Mouse (Mus musculus) frontal cortex, postnatal 10 days (tissue): ENCODE data around the gene Psmg1.
"Not testable (repeated sequence)": the region's sequence is repeated elsewhere in the genome, so short reads cannot be mapped to it uniquely, and the experiment has no call there.

Experiments
- DNase-seq, 2 experiments: peaks; one replicate each; pipeline ENCODE4 v3.0.0; 2022; ENCODE audit warnings: low spot score in 2 of 2, mixed read lengths in 1 of 2

Psmg1 gene

GRCm38 (mm10) chr16:95990462-95991121, at the start of gene Psmg1:
Gene Psmg1, minus strand, starts transcription at chr16:95990960.
- peak; percentile 93 to 97 for DNase-seq

- peak in 1 of 2 experiments; percentile 12 for DNase-seq
Measured at GRCm38 (mm10) chr16:96039538-96039937, 48.8 kb upstream of the Psmg1 start.

GRCm38 (mm10) chr16:96034473-96034872, 43.7 kb upstream of the Psmg1 start:
- DNase-seq: peak in 1 of 2 experiments; percentile 9

- no peak for DNase-seq
Measured at GRCm38 (mm10) chr16:96032368-96033043, 41.7 kb upstream of the Psmg1 start.

- DNase-seq: no peak
Measured at GRCm38 (mm10) chr16:96030476-96031102, 39.8 kb upstream of the Psmg1 start.

GRCm38 (mm10) chr16:96026256-96026655, 35.5 kb upstream of the Psmg1 start:
- DNase-seq: no peak

GRCm38 (mm10) chr16:96025244-96025643, 34.5 kb upstream of the Psmg1 start:
- no peak for DNase-seq

GRCm38 (mm10) chr16:96021045-96021444, 30.3 kb upstream of the Psmg1 start:
- no peak for DNase-seq

- not testable (repeated sequence) for DNase-seq
Measured at GRCm38 (mm10) chr16:96009124-96009523, 18.4 kb upstream of the Psmg1 start.

- DNase-seq: not testable (repeated sequence)
Measured at GRCm38 (mm10) chr16:96004278-96004677, 13.5 kb upstream of the Psmg1 start.

GRCm38 (mm10) chr16:95999291-95999690, 8.5 kb upstream of the Psmg1 start:
- DNase-seq: no peak

GRCm38 (mm10) chr16:95996156-95996555, 5.4 kb upstream of the Psmg1 start:
- no peak for DNase-seq

- DNase-seq: not testable (repeated sequence)
Measured at GRCm38 (mm10) chr16:95994576-95994975, 3.8 kb upstream of the Psmg1 start.

GRCm38 (mm10) chr16:95992596-95992995, 1.8 kb upstream of the Psmg1 start:
- DNase-seq: no peak

GRCm38 (mm10) chr16:95991122-95991900, 551 bp upstream of the Psmg1 start:
- DNase-seq: no peak

GRCm38 (mm10) chr16:95984911-95985310, 5.8 kb downstream of the Psmg1 start:
- DNase-seq: no peak

- DNase-seq: no peak
Measured at GRCm38 (mm10) chr16:95983601-95984000, 7.2 kb downstream of the Psmg1 start.

- no peak for DNase-seq
Measured at GRCm38 (mm10) chr16:95970841-95971240, 19.9 kb downstream of the Psmg1 start.

GRCm38 (mm10) chr16:95967455-95967854, 23.3 kb downstream of the Psmg1 start:
- no peak for DNase-seq

GRCm38 (mm10) chr16:95964427-95965023, 26.2 kb downstream of the Psmg1 start:
- no peak for DNase-seq

- DNase-seq: not testable (repeated sequence)
Measured at GRCm38 (mm10) chr16:95961484-95961883, 29.3 kb downstream of the Psmg1 start.

- DNase-seq: not testable (repeated sequence)
Measured at GRCm38 (mm10) chr16:95960689-95961088, 30.1 kb downstream of the Psmg1 start.
